8 mouse cellular contexts compared by ENCODE assay signal in genomic region chr10:13005043-13005442, GRCm38 (mm10). TPM values are rescaled to one million over a fixed set of nuclear protein-coding genes. Genes with fewer than 3 reads are reported as not detected.
DNase-seq lines count a peak whose midpoint lies in the region; ATAC-seq and TF ChIP-seq lines count a peak whose summit lies in the region.

TSS of gene Sf3b5 (plus strand) at chr10:13005343.

- no peak for TF ChIP-seq EP300 in MEL (IDR thresholded peaks at IDR 0.05; ENCODE audit: low read depth in 1 of 2, low read length in 2 of 2)

- no peak for DNase-seq in heart, adult 9 months (ENCODE audit: low spot score in 2 of 2)
- DNase-seq in MEL (ENCODE audit: low read depth, low spot score) = no peak
- no peak for DNase-seq in forebrain, postnatal 0 days
- no peak for DNase-seq in testis, postnatal 10 days (ENCODE audit: low spot score)
- no peak for DNase-seq in left cerebral cortex, adult 11 months (ENCODE audit: low spot score)

- peaks cover 13% of the 10 kb centered on the region for H3K4me1 ChIP-seq in heart, embryonic 12.5 days (replicated peaks)
- peaks cover 0 to 5% of the 10 kb centered on the region in 2 experiments; a peak in 2 of 4 replicates for H3K4me1 ChIP-seq in MEL (ENCODE audit: control insufficient read depth in 1 of 2, insufficient read depth in 2 of 2, low read length in 2 of 2)
- H3K4me1 ChIP-seq in forebrain, postnatal 0 days (ENCODE audit: insufficient read depth) = peaks cover 11% of the 10 kb centered on the region

- ATAC-seq in heart, embryonic 12.5 days (ENCODE audit: insufficient number of reproducible peaks, low FRiP score) = no peak
- ATAC-seq in forebrain, postnatal 0 days = no peak
- ATAC-seq in megakaryocyte, adult 5-6 weeks (ENCODE audit: poor library complexity, severe bottlenecking) = no peak
- no peak for ATAC-seq in cerebellum, adult (ENCODE audit: insufficient number of reproducible peaks, low FRiP score, low TSS enrichment)

- no peak for TF ChIP-seq CTCF in MEL (IDR thresholded peaks at IDR 0.05 in 2 of 3, conservative IDR thresholded peaks at IDR 0.05 in 1 of 3; ENCODE audit: control insufficient read depth in 1 of 3, insufficient read depth in 1 of 3, low read depth in 2 of 3, low read length in 3 of 3, poor library complexity in 1 of 3, severe bottlenecking in 1 of 3)
- no peak for TF ChIP-seq CTCF in forebrain, postnatal 0 days (IDR thresholded peaks at IDR 0.05; ENCODE audit: low read depth)

- peaks cover 5% of the 10 kb centered on the region; the same call in 1 of the 2 replicates for H3K36me3 ChIP-seq in heart, embryonic 12.5 days
- H3K36me3 ChIP-seq in MEL (ENCODE audit: control insufficient read depth in 1 of 2, insufficient read depth in 2 of 2, low read length in 2 of 2) = peaks cover 0 to 6% of the 10 kb centered on the region in 2 experiments; a peak in 2 of 4 replicates
- H3K36me3 ChIP-seq in forebrain, postnatal 0 days (ENCODE audit: insufficient read depth) = no peaks in the 10 kb centered on the region

- H3K27me3 ChIP-seq in heart, embryonic 12.5 days (replicated peaks) = no peaks in the 10 kb centered on the region
- no peaks in the 10 kb centered on the region for H3K27me3 ChIP-seq in MEL (ENCODE audit: control insufficient read depth in 1 of 2, insufficient read depth in 2 of 2, low read length in 2 of 2)
- H3K27me3 ChIP-seq in forebrain, postnatal 0 days (ENCODE audit: insufficient read depth, low read length) = no peaks in the 10 kb centered on the region

- H3K27ac ChIP-seq in heart, embryonic 12.5 days (ENCODE audit: poor library complexity, severe bottlenecking) = no peak within 1 kb of the TSS
- no peak within 1 kb of the TSS for H3K27ac ChIP-seq in MEL (ENCODE audit: control insufficient read depth, low read depth, low read length)
- H3K27ac ChIP-seq in forebrain, postnatal 0 days (ENCODE audit: low read depth, low read length) = no peak within 1 kb of the TSS

- 76% methylated on average over 3 of the region's 3 CpGs for WGBS in heart, embryonic 12.5 days
- 94% methylated on average over 3 of the region's 3 CpGs for WGBS in forebrain, postnatal 0 days

- peaks cover 11% of the 10 kb centered on the region for H3K79me2 ChIP-seq in MEL (ENCODE audit: control insufficient read depth, insufficient read depth, low read length, poor library complexity)

- no peak for TF ChIP-seq RAD21 in MEL (IDR thresholded peaks at IDR 0.05; ENCODE audit: low read depth, low read length)

- H3K4me3 ChIP-seq in heart, embryonic 12.5 days = no peak within 1 kb of the TSS
- H3K4me3 ChIP-seq in MEL (ENCODE audit: control insufficient read depth in 1 of 2, insufficient read depth in 1 of 2, low read depth in 2 of 2, low read length in 2 of 2) = peak within 1 kb of the TSS; percentile 33 to 56; a peak in 3 of 4 replicates
- no peak within 1 kb of the TSS for H3K4me3 ChIP-seq in forebrain, postnatal 0 days (ENCODE audit: low read depth, low read length)

- H3K4me2 ChIP-seq in heart, embryonic 12.5 days = no peak within 1 kb of the TSS
- no peak within 1 kb of the TSS for H3K4me2 ChIP-seq in forebrain, postnatal 0 days (ENCODE audit: low read depth)

- TF ChIP-seq POLR2A in MEL (IDR thresholded peaks at IDR 0.05; ENCODE audit: control insufficient read depth in 1 of 2, insufficient read depth in 1 of 2, low read depth in 1 of 2, low read length in 2 of 2, poor library complexity in 1 of 2) = no peak

- no peak within 1 kb of the TSS for H3K9ac ChIP-seq in heart, embryonic 12.5 days
- no peak within 1 kb of the TSS for H3K9ac ChIP-seq in MEL (ENCODE audit: control insufficient read depth, low read depth, low read length, poor library complexity, severe bottlenecking)
- no peak within 1 kb of the TSS for H3K9ac ChIP-seq in forebrain, postnatal 0 days

- no peaks in the 10 kb centered on the region for H3K9me3 ChIP-seq in heart, embryonic 12.5 days (replicated peaks)
- no peaks in the 10 kb centered on the region for H3K9me3 ChIP-seq in MEL (replicated peaks; ENCODE audit: insufficient read depth, low read length)
- no peaks in the 10 kb centered on the region for H3K9me3 ChIP-seq in forebrain, postnatal 0 days (ENCODE audit: low read length)

TF ChIP-seq in MEL, 35 proteins besides CTCF, POLR2A, EP300 and RAD21:
- no peak for TF ChIP-seq ETS1 (IDR thresholded peaks at IDR 0.05; ENCODE audit: low read depth, low read length)
- TF ChIP-seq KAT2A (conservative IDR thresholded peaks at IDR 0.05; ENCODE audit: low read depth, low read length) = no peak
- TF ChIP-seq RCOR1 (IDR thresholded peaks at IDR 0.05; ENCODE audit: low read depth, low read length) = no peak
- TF ChIP-seq MAFK (IDR thresholded peaks at IDR 0.05; ENCODE audit: borderline replicate concordance, low read depth, low read length) = no peak
- no peak for TF ChIP-seq SIN3A (IDR thresholded peaks at IDR 0.05; ENCODE audit: low read length)
- no peak for TF ChIP-seq E2F4 (IDR thresholded peaks at IDR 0.05; ENCODE audit: borderline replicate concordance, low read depth, low read length)
- TF ChIP-seq UBTF (IDR thresholded peaks at IDR 0.05; ENCODE audit: borderline replicate concordance, insufficient read depth, low read depth, low read length) = no peak
- no peak for TF ChIP-seq TCF12 (IDR thresholded peaks at IDR 0.05; ENCODE audit: low read depth, low read length)
- TF ChIP-seq JUND (IDR thresholded peaks at IDR 0.05; ENCODE audit: low read depth, low read length) = no peak
- no peak for TF ChIP-seq USF1 (IDR thresholded peaks at IDR 0.05; ENCODE audit: low read depth, low read length)
- no peak for TF ChIP-seq SMC3 (IDR thresholded peaks at IDR 0.05; ENCODE audit: low read depth, low read length)
- no peak for TF ChIP-seq BHLHE40 (IDR thresholded peaks at IDR 0.05; ENCODE audit: borderline replicate concordance, low read depth, low read length)
- TF ChIP-seq MYC (IDR thresholded peaks at IDR 0.05; ENCODE audit: low read depth, low read length) = no peak
- no peak for TF ChIP-seq USF2 (IDR thresholded peaks at IDR 0.05; ENCODE audit: borderline replicate concordance in 1 of 2, insufficient read depth in 1 of 2, low read depth in 1 of 2, low read length in 2 of 2)

RNA-seq across cellular contexts. Expression of gene Sf3b5, which starts in this region (rescaled TPM):
- 29.6 and 30.7 TPM in 2 replicates for polyA plus RNA-seq in heart, embryonic 12.5 days (2016; fragmentation: Nextera tagmentation; extraction: Ambion mirVana)
- total RNA-seq in MEL (2012; rRNA removed) = 16.6 and 17.5 TPM in 2 replicates
- polyA plus RNA-seq in MEL (2012; ENCODE audit: insufficient read depth in 1 of 2, insufficient read length in 2 of 2, low read depth in 1 of 2, low replicate concordance in 2 of 2, missing spikeins in 1 of 2) = 10 to 100 TPM in 1 of 2 experiments, not detected in 1; 57.4 TPM
- total RNA-seq in forebrain, postnatal 0 days (2014; rRNA removed) = 19.7 and 22.9 TPM in 2 replicates
- polyA plus RNA-seq in forebrain, postnatal 0 days (2015; fragmentation: Nextera tagmentation; extraction: Ambion mirVana) = 30.2 and 36.4 TPM in 2 replicates
- total RNA-seq in megakaryocyte, adult 5-6 weeks (2015) = 14.0 and 17.0 TPM in 2 replicates
- 15.4 and 15.8 TPM in 2 replicates for total RNA-seq in megakaryocyte, adult 5-6 weeks (2017)

Comparison
In these comparisons a context has a peak if more than half of its experiments do, and no peak if none do; other contexts are left out.
1. H3K4me3 ChIP-seq: peak in MEL (2 of 2); none in heart, embryonic 12.5 days (single experiment) and forebrain, postnatal 0 days (single experiment).